Mouse (Mus musculus): ENCODE measurements around the gene Map3k20. TPM values are rescaled to one million over a fixed set of nuclear protein-coding genes. Genes with fewer than 3 reads are reported as not detected.

The Map3k20 gene
- polyA plus RNA-seq, 1 experiment from 2014 or later = 21.8 TPM

DNA sequence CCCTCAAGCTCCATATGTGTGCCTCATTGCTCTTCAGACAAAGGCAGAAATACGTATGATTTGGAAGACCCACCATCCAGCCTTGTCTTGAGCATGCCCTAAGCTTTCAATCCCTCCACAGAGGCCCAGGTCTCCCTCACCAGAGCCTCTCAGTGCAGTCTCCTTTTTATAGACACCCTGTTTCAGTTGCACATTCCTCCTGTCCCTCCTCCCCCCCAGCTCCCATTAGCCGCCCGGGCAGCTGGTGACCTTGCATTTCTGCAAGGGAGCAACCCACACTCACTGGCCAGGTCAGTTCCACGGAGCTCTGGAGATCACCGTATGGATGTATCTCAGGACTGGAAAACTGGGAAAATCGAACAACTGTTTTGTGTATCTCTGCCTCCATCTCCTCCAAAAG is 105.0 kb downstream of the Map3k20 start:
- peaks cover 5% of the 10 kb centered on the region for H3K4me1 ChIP-seq
- H3K36me3 ChIP-seq = no peaks in the 10 kb centered on the region; the same call in 1 of the 2 replicates
- no peak for ATAC-seq (ENCODE audit: insufficient number of reproducible peaks, low FRiP score, low TSS enrichment, low read depth)
- H3K27ac ChIP-seq = no peak overlapping the region
- H3K9me3 ChIP-seq = no peaks in the 10 kb centered on the region
- H3K4me3 ChIP-seq = no peak overlapping the region
- 67% methylated on average over 6 of the region's 6 CpGs for WGBS
- no peak overlapping the region for H3K4me2 ChIP-seq
- H3K9ac ChIP-seq = no peak overlapping the region
- H3K27me3 ChIP-seq = no peaks in the 10 kb centered on the region

- Histone ChIP-seq H3K27me3 (no peaks in the 10 kb centered on the region), H3K27ac (no peak overlapping the region), H3K4me1 (peaks cover 5% of the 10 kb centered on the region), H3K4me2 (no peak overlapping the region), H3K9me3 (no peaks in the 10 kb centered on the region), H3K4me3 (no peak overlapping the region), H3K9ac (no peak overlapping the region), H3K36me3 (no peaks in the 10 kb centered on the region; the same call in 1 of the 2 replicates)
- 28% methylated on average over 4 of the region's 4 CpGs for WGBS
- no peak for ATAC-seq (ENCODE audit: insufficient number of reproducible peaks, low FRiP score, low TSS enrichment, low read depth)
These were observed 105.6 kb downstream of the Map3k20 start for GRCm38 (mm10) chr2:72391024-72391423.

DNA sequence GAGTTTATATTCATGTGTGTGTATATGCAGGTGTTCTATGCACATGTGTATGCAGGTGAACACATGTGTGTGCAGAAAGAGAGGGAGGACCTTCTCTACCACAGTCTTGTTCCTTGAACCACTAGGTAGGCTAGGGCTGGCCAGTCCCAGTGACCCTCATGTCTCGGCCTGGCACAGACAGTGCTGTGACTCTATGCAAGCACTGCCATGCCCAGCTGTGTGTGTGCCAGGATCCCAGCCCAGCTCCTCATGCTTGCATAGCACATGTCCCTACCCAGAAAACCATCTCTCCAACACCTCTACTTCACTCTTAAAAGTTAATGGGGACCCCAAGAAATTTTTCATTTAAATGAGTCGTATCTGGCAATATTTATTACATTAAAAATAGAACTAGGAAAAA is 106.3 kb downstream of the Map3k20 start:
- no peak overlapping the region for H3K4me2 ChIP-seq
- H3K27me3 ChIP-seq = no peaks in the 10 kb centered on the region
- ATAC-seq (ENCODE audit: insufficient number of reproducible peaks, low FRiP score, low TSS enrichment, low read depth) = no peak
- 73% methylated on average over 2 of the region's 2 CpGs for WGBS
- no peaks in the 10 kb centered on the region for H3K9me3 ChIP-seq
- no peaks in the 10 kb centered on the region; the same call in 1 of the 2 replicates for H3K36me3 ChIP-seq
- no peak overlapping the region for H3K4me3 ChIP-seq
- H3K27ac ChIP-seq = no peak overlapping the region
- peaks cover 5% of the 10 kb centered on the region for H3K4me1 ChIP-seq
- no peak overlapping the region for H3K9ac ChIP-seq

DNA sequence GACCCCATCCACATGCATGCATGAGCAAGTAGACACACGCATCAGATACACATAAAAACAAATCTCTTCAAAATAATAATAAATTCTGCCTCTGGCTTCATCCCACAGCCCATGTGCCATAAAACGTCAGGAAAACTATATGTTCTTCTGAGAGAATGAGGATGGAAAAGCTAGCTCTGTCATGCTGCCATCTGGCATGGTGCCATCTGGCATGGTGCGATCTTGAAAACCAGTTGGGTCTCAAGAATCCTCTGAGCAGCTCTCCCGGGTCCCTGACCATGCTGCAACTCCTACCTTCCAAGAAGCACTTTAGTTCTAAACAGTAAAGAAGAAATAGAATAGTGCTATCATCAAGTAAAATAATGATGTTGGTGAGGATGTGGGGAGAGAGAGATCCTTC is 106.9 kb downstream of the Map3k20 start:
- H3K9me3 ChIP-seq = no peaks in the 10 kb centered on the region
- ATAC-seq (ENCODE audit: insufficient number of reproducible peaks, low FRiP score, low TSS enrichment, low read depth) = no peak
- no peak overlapping the region for H3K4me2 ChIP-seq
- H3K4me1 ChIP-seq = peaks cover 5% of the 10 kb centered on the region
- 31% methylated on average over 4 of the region's 4 CpGs for WGBS
- H3K9ac ChIP-seq = no peak overlapping the region
- H3K4me3 ChIP-seq = no peak overlapping the region
- no peak overlapping the region for H3K27ac ChIP-seq
- H3K27me3 ChIP-seq = no peaks in the 10 kb centered on the region
- no peaks in the 10 kb centered on the region; the same call in 1 of the 2 replicates for H3K36me3 ChIP-seq

DNA sequence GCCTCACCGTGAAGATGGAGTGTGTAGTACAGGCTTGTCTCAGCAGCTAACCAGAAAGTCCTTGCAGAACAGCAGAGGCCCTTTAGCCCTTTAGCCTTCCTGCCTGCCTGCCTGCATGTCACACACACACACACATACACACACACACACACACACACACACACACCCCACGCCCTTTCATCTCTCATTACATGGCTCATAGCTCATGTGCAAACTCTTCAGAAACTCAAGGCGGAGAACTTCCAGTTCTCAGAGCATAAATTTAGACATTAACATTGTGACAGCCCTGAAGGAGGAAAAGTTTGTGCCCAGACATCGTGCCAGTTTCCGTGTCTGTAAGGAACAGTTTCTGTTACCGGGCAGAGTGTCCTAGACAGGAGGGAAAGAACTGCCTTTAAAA is 111.5 kb downstream of the Map3k20 start:
- no peaks in the 10 kb centered on the region for H3K9me3 ChIP-seq
- no peak overlapping the region for H3K4me3 ChIP-seq
- H3K27ac ChIP-seq = no peak overlapping the region
- H3K27me3 ChIP-seq = no peaks in the 10 kb centered on the region
- ATAC-seq (ENCODE audit: insufficient number of reproducible peaks, low FRiP score, low TSS enrichment, low read depth) = no peak
- 63% methylated on average over 6 of the region's 6 CpGs for WGBS
- no peak overlapping the region for H3K4me2 ChIP-seq
- peaks cover 1% of the 10 kb centered on the region for H3K36me3 ChIP-seq
- H3K9ac ChIP-seq = no peak overlapping the region
- no peaks in the 10 kb centered on the region; the same call in 1 of the 2 replicates for H3K4me1 ChIP-seq

- H3K4me2 ChIP-seq = no peak overlapping the region
- no peak overlapping the region for H3K9ac ChIP-seq
- H3K9me3 ChIP-seq = no peaks in the 10 kb centered on the region
- H3K4me1 ChIP-seq = no peaks in the 10 kb centered on the region; the same call in 1 of the 2 replicates
- H3K4me3 ChIP-seq = no peak overlapping the region
- H3K36me3 ChIP-seq = peaks cover 3% of the 10 kb centered on the region
- H3K27ac ChIP-seq = no peak overlapping the region
- ATAC-seq (ENCODE audit: insufficient number of reproducible peaks, low FRiP score, low TSS enrichment, low read depth) = no peak
- no peaks in the 10 kb centered on the region for H3K27me3 ChIP-seq
- 33% methylated on average over 13 of the region's 13 CpGs for WGBS
These were observed 112.8 kb downstream of the Map3k20 start for GRCm38 (mm10) chr2:72398227-72398626.

- Histone ChIP-seq H3K27ac (no peak overlapping the region), H3K4me1 (no peaks in the 10 kb centered on the region; the same call in 1 of the 2 replicates), H3K4me2 (no peak overlapping the region), H3K36me3 (peaks cover 3% of the 10 kb centered on the region), H3K4me3 (no peak overlapping the region), H3K27me3 (no peaks in the 10 kb centered on the region), H3K9me3 (no peaks in the 10 kb centered on the region), H3K9ac (no peak overlapping the region)
- WGBS = 44% methylated on average over 12 of the region's 12 CpGs
- no peak for ATAC-seq (ENCODE audit: insufficient number of reproducible peaks, low FRiP score, low TSS enrichment, low read depth)
These were observed 114.2 kb downstream of the Map3k20 start for GRCm38 (mm10) chr2:72399469-72400195.

DNA sequence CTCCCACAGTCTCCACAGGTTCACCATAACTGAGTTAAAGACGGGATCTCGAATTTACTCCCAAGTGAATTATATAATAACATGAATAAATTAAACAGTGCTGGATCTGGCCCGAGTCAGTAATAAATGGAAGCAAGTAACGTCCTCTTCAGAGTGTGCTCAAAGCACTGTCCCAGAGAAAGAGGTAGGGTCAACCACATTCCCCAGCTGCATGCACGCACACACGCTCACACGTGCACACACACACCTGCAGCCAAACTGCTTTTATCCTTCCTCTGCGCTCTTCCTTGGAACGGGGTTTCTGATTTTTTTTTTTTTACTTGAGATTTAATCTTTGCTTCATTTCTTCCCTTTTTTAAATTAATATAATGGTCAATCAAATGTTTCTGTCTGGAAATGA is 115.9 kb downstream of the Map3k20 start:
- WGBS = 69% methylated on average over 9 of the region's 9 CpGs

DNA sequence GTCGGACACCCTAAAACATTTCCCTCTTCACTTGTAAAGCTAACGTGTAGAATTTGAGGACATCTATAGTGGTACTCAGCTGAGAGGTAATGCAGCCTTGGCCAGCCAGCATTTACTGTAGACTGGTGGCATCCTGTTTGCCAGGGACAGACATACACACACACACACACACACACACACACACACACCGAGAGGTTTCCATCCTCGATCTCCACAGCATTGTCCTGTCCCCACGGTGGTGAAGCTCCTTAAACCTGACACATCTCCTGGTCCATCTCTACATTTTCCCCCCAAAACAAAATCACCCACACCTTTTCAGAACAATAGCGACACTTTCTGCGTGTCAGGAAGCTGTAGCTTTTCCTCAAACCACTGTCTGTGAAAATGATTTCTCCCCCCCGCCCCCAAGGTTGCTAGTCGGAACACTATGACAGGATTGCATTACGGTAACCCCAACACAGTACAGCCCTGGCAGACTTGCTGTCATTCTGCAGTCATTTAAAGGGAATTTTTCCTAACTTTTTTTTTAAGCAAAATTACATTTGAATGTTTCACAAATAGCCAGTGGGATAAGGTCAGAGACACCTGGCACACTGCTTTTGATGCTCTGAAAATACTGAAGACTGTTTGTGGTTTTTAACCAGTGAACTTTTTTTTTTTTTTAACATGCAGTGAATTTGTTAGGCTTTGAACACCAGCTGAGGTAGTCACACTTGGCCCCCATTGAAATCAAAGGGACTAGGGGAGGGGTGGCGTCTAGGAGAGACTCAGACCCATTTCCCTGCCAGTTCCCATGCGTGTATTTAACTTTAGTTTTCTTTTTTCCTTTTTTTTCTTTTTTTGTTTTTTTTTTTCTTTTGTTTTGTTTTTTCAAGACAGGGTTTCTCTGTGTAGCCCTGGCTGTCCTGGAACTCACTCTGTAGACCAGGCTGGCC is 120.5 kb downstream of the Map3k20 start:
- Histone ChIP-seq H3K9ac (no peak overlapping the region), H3K4me2 (no peak overlapping the region), H3K4me1 (peaks cover 8% of the 10 kb centered on the region), H3K27me3 (no peaks in the 10 kb centered on the region), H3K27ac (no peak overlapping the region), H3K36me3 (peaks cover 3% of the 10 kb centered on the region; the same call in 1 of the 2 replicates), H3K9me3 (no peaks in the 10 kb centered on the region), H3K4me3 (no peak overlapping the region)
- 80% methylated on average over 12 of the region's 12 CpGs for WGBS
- no peak for ATAC-seq (ENCODE audit: insufficient number of reproducible peaks, low FRiP score, low TSS enrichment, low read depth)

More for the DNA sequence above, 115.9 kb downstream of the Map3k20 start:
- H3K27me3 ChIP-seq = no peaks in the 10 kb centered on the region
- H3K27ac ChIP-seq = no peak overlapping the region
- no peak for ATAC-seq (ENCODE audit: insufficient number of reproducible peaks, low FRiP score, low TSS enrichment, low read depth)
- no peaks in the 10 kb centered on the region for H3K9me3 ChIP-seq
- H3K36me3 ChIP-seq = peaks cover 3% of the 10 kb centered on the region; the same call in 1 of the 2 replicates
- H3K9ac ChIP-seq = no peak overlapping the region
- H3K4me3 ChIP-seq = no peak overlapping the region
- H3K4me2 ChIP-seq = no peak overlapping the region
- H3K4me1 ChIP-seq = no peaks in the 10 kb centered on the region; the same call in 1 of the 2 replicates

DNA sequence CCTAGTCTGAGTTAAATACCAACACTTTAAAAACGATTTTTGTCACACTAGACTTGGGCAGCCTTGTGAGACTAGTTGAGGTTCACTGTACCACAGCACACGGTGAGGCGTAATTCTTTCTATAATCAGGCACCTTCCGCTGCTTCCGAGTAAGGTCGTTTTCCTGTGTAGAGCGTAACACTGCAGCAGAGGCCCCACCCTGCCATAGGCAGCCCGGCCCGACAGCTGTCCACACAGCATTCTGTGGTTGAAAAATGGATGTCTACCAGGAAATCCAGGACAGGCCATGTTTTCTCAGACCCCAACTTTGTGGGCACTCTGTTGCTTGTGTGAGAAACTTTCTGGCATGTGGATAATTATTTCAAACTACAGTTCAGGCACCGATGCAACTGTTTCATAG is 121.3 kb downstream of the Map3k20 start:
- WGBS = 37% methylated on average over 10 of the region's 10 CpGs
- no peaks in the 10 kb centered on the region for H3K9me3 ChIP-seq
- H3K4me1 ChIP-seq = peaks cover 8% of the 10 kb centered on the region
- H3K27ac ChIP-seq = 0 out of 2 replicates have a peak overlapping the region, but pooled peaks have one; percentile 33
- no peak for ATAC-seq (ENCODE audit: insufficient number of reproducible peaks, low FRiP score, low TSS enrichment, low read depth)
- no peak overlapping the region for H3K9ac ChIP-seq
- H3K4me3 ChIP-seq = no peak overlapping the region
- H3K27me3 ChIP-seq = no peaks in the 10 kb centered on the region
- no peak overlapping the region for H3K4me2 ChIP-seq
- H3K36me3 ChIP-seq = peaks cover 3% of the 10 kb centered on the region; the same call in 1 of the 2 replicates

DNA sequence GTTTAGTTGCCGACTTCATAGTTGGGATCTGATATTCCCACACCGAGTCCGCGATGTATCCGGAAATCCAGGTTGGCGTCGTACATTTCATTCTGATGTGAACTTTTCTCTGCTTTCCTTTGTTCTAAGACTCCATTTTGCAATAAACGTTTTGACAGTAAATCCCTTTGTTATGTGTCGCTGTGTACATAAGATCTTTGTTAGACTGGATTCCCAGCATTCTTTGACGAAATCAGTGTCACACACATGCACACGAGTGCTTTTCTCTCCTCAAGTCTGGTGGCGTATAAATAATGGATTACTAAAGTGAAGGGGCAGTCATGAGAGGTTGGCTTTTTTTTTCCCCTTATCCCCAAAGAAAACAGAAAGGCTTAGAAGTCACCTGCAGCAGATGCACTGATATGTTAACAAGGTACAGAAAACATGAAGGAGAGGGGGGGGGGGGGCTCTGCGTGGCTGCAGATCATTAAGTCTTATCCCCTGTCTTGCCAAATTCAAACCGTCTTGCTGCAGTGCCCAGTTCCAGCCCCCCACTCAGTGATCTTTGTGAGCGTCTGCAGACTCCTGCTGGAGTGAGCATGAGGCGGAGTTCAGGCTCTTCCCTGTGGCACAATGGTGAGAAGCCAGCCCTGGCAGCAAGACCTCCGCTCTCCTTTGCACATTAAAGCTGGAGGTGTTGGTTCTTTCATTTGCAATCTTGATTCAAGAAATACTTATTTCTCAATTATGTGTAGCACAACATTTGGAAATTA is 122.1 kb downstream of the Map3k20 start:
- H3K9me3 ChIP-seq = no peaks in the 10 kb centered on the region
- no peaks in the 10 kb centered on the region for H3K27me3 ChIP-seq
- ATAC-seq (ENCODE audit: insufficient number of reproducible peaks, low FRiP score, low TSS enrichment, low read depth) = no peak
- WGBS = 63% methylated on average over 17 of the region's 17 CpGs
- H3K4me1 ChIP-seq = peaks cover 8% of the 10 kb centered on the region
- no peak overlapping the region for H3K9ac ChIP-seq
- H3K27ac ChIP-seq = no peak overlapping the region
- H3K4me3 ChIP-seq = no peak overlapping the region
- H3K4me2 ChIP-seq = no peak overlapping the region
- no peaks in the 10 kb centered on the region for H3K36me3 ChIP-seq

All from limb, embryonic 15.5 days (tissue).